8 mouse cellular contexts compared by ENCODE assay signal in genomic region chr1:36691271-36692155, GRCm38 (mm10). TPM values are rescaled to one million over a fixed set of nuclear protein-coding genes. Genes with fewer than 3 reads are reported as not detected.
A peak's percentile ranks its signal among the peaks of the same experiment; 100 is the strongest.
DNase-seq lines count a peak whose midpoint lies in the region; ATAC-seq lines count a peak whose summit lies in the region.

TSS of gene Cox5b (plus strand) at chr1:36691449.

- peak; percentile 97 for ATAC-seq in hindbrain, embryonic 12.5 days (ENCODE audit: low FRiP score)

- peaks cover 12% of the 10 kb centered on the region for H3K4me1 ChIP-seq in hindbrain, embryonic 12.5 days

- peaks cover 24% of the 10 kb centered on the region for H3K36me3 ChIP-seq in hindbrain, embryonic 12.5 days

- H3K4me2 ChIP-seq in hindbrain, embryonic 12.5 days (replicated peaks): peak within 1 kb of the TSS; percentile 77

- 0 out of 2 replicates have a peak within 1 kb of the TSS, but pooled peaks have one; percentile 23 for H3K27ac ChIP-seq in hindbrain, embryonic 12.5 days

- DNase-seq in NIH3T3 (ENCODE audit: low read depth): peak; percentile 100
- peak; percentile 98 to 99 for DNase-seq in cerebellum, postnatal 10 days
- DNase-seq in frontal cortex, postnatal 10 days (ENCODE audit: low spot score in 2 of 2): peak; percentile 92 to 94
- peak; percentile 92 to 97 for DNase-seq in layer of hippocampus, postnatal 14 days (ENCODE audit: low spot score in 2 of 2)
- DNase-seq in lung, postnatal 14 days: peak; percentile 98
- DNase-seq in retina, adult 2 months (ENCODE audit: low read depth, low spot score): peak; percentile 99
- DNase-seq in thymus, postnatal 36 days: peak; percentile 95 to 97

- H3K9me3 ChIP-seq in hindbrain, embryonic 12.5 days (replicated peaks): no peaks in the 10 kb centered on the region

- no peaks in the 10 kb centered on the region for H3K27me3 ChIP-seq in hindbrain, embryonic 12.5 days

- 1% methylated on average over 68 of the region's 68 CpGs for WGBS in hindbrain, embryonic 12.5 days

- peak within 1 kb of the TSS; percentile 89 for H3K4me3 ChIP-seq in hindbrain, embryonic 12.5 days

- H3K9ac ChIP-seq in hindbrain, embryonic 12.5 days: peak within 1 kb of the TSS; percentile 85

RNA-seq across cellular contexts. Expression of gene Cox5b, which starts in this region (rescaled TPM):
- 430 and 502 TPM in 2 replicates for polyA plus RNA-seq in hindbrain, embryonic 12.5 days (2016; fragmentation: Nextera tagmentation; extraction: Ambion mirVana)
- total RNA-seq in layer of hippocampus, postnatal 14 days (2021): 100 to 1,000 TPM; 770 to 824 TPM

Comparison
In these comparisons a context has a peak if more than half of its experiments do, and no peak if none do; other contexts are left out.
1. Peak in every context shown above with its lines: DNase-seq, ATAC-seq, H3K4me3 ChIP-seq and H3K27ac ChIP-seq.